Mouse (Mus musculus) bone marrow macrophage, adult 2 months (primary cell): ENCODE results near the gene Fbxl19.

Experiments used
- CTCF ChIP-seq: IDR thresholded peaks from 2 replicates; pipeline ENCODE4 v1.5.1; 2012; ENCODE audit warnings: low read depth, mild to moderate bottlenecking, low read length, moderate library complexity
- POLR2A ChIP-seq: IDR thresholded peaks from 2 replicates; pipeline ENCODE4 v1.6.1; 2012; ENCODE audit warnings: mild to moderate bottlenecking, low read depth, low read length, borderline replicate concordance

DNA sequence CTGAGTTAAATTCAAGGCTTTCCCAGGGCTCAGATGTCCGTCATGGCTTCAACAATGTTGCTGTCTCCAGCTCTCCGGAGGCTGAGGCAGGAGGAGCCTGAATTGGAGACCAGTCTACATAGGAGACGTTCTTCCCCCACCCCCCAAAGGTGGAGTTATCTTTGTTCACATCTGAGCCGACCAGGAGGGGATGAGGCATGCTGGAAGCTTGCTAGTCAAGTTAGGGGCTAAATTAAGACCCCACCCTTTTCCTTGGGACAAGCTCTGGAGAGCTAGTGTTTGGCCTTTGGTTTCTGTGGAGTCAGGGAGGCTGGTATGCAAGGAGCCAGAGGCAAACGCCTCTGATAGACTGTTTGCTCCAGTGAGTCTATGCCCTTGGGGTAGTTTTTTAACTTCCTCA is 8.8 kb downstream of the Fbxl19 start:
- TF ChIP-seq POLR2A (no peak), CTCF (no peak)
